Mouse (Mus musculus) small intestine, adult 2 months (tissue): Measurements from ENCODE around the gene 7530416G11Rik. TPM values are rescaled to one million over a fixed set of nuclear protein-coding genes. Genes with fewer than 3 reads are reported as not detected.

Experiments
- H3K27ac ChIP-seq: fragments of 200-500 bp; 2 replicates; pipeline ENCODE4 v1.5.1; 2012; ENCODE audit warnings: low read depth, low read length, control low read depth, inconsistent platforms; ENCODE audit not compliant: insufficient read depth
- H3K27me3 ChIP-seq: fragments of 200-500 bp; 2 replicates; pipeline ENCODE4 v1.6.1; 2012; ENCODE audit warnings: mild to moderate bottlenecking, moderate library complexity, low read length, inconsistent platforms; ENCODE audit not compliant: control insufficient read depth, insufficient read depth
- H3K36me3 ChIP-seq: fragments of 200-500 bp; 2 replicates; pipeline ENCODE4 v1.6.1; 2012; ENCODE audit warnings: mild to moderate bottlenecking, low read length, control low read depth, inconsistent platforms; ENCODE audit not compliant: control insufficient read depth, insufficient read depth
- H3K4me1 ChIP-seq: fragments of 200-500 bp; 2 replicates; pipeline ENCODE4 v1.6.1; 2012; ENCODE audit warnings: low read length, inconsistent platforms, mixed read lengths; ENCODE audit not compliant: control insufficient read depth, insufficient read depth, insufficient read length
- H3K4me3 ChIP-seq: fragments of 200-500 bp; 2 replicates; pipeline ENCODE4 v1.5.1; 2012; ENCODE audit warnings: low read depth, mild to moderate bottlenecking, control low read depth, inconsistent platforms, low read length, moderate library complexity
- CTCF ChIP-seq: fragments of 200-500 bp; IDR thresholded peaks from 2 replicates; pipeline ENCODE4 v1.5.1; 2012; ENCODE audit warnings: low read depth, mild to moderate bottlenecking, control low read depth, inconsistent platforms, low read length, moderate library complexity, mixed read lengths; ENCODE audit not compliant: insufficient replicate concordance, insufficient read length; ENCODE audit errors: extremely low read depth
- POLR2A ChIP-seq: fragments of 200-500 bp; IDR thresholded peaks from 2 replicates; pipeline ENCODE4 v1.6.1; 2012; ENCODE audit warnings: low read depth, mild to moderate bottlenecking, control low read depth, inconsistent platforms, low read length, moderate library complexity
- WGBS: fragments of 180-500 bp; shearing (Covaris S2); methylation state at CpG from one replicate; pipeline ENCODE4 v1.1.7; 2018; 5-methylcytosine and 5-hydroxymethylcytosine counted together
- polyA plus RNA-seq: library from polyadenylated mRNA; depleted of rRNA; stranded (reverse); fragments of >200 nt; gene quantifications from 2 replicates; pipeline ENCODE4 v1.2.3, GENCODE M21; 2012

The 7530416G11Rik gene
- polyA plus RNA-seq, 1 experiment: not detected

- Histone ChIP-seq H3K27ac (no peak overlapping the region), H3K4me3 (no peak overlapping the region), H3K4me1 (no peaks in the 10 kb centered on the region), H3K36me3 (no peaks in the 10 kb centered on the region), H3K27me3 (no peaks in the 10 kb centered on the region; the same call in 1 of the 2 replicates)
- TF ChIP-seq CTCF: no peak
- no peak for TF ChIP-seq POLR2A
- 66% methylated on average over 14 of the region's 14 CpGs for WGBS
Measured at GRCm38 (mm10) chr15:85505118-85505925, 2.3 kb upstream of the 7530416G11Rik start.

- no peak overlapping the region for H3K27ac ChIP-seq
- H3K27me3 ChIP-seq: no peaks in the 10 kb centered on the region
- 83% methylated on average over 10 of the region's 10 CpGs for WGBS
- no peak for TF ChIP-seq CTCF
- TF ChIP-seq POLR2A: no peak
- H3K4me3 ChIP-seq: no peak overlapping the region
- no peaks in the 10 kb centered on the region for H3K36me3 ChIP-seq
- H3K4me1 ChIP-seq: no peaks in the 10 kb centered on the region
Measured at GRCm38 (mm10) chr15:85500267-85500666, 2.8 kb downstream of the 7530416G11Rik start.

- Histone ChIP-seq H3K36me3 (no peaks in the 10 kb centered on the region), H3K4me3 (no peak overlapping the region), H3K27me3 (no peaks in the 10 kb centered on the region), H3K27ac (no peak overlapping the region), H3K4me1 (no peaks in the 10 kb centered on the region)
- no peak for TF ChIP-seq POLR2A
- no peak for TF ChIP-seq CTCF
- 53% methylated on average over 9 of the region's 10 CpGs for WGBS
Measured at GRCm38 (mm10) chr15:85497981-85498475, 5.0 kb downstream of the 7530416G11Rik start.

- Histone ChIP-seq H3K4me3 (no peak overlapping the region), H3K36me3 (no peaks in the 10 kb centered on the region), H3K27ac (no peak overlapping the region), H3K27me3 (no peaks in the 10 kb centered on the region), H3K4me1 (no peaks in the 10 kb centered on the region)
- 82% methylated on average over 4 of the region's 4 CpGs for WGBS
- TF ChIP-seq CTCF: no peak
- TF ChIP-seq POLR2A: no peak
Measured at GRCm38 (mm10) chr15:85497548-85497947, 5.5 kb downstream of the 7530416G11Rik start.

GRCm38 (mm10) chr15:85494163-85494621 lies 8.8 kb downstream of the 7530416G11Rik start:
- no peak overlapping the region for H3K4me3 ChIP-seq
- WGBS: 15% methylated on average over 11 of the region's 11 CpGs
- no peaks in the 10 kb centered on the region for H3K4me1 ChIP-seq
- H3K27me3 ChIP-seq: 0 out of 2 replicates have a peak, but pooled peaks cover 2% of the 10 kb centered on the region
- H3K36me3 ChIP-seq: no peaks in the 10 kb centered on the region
- TF ChIP-seq CTCF (no peak), POLR2A (no peak)
- H3K27ac ChIP-seq: no peak overlapping the region

- no peak overlapping the region for H3K4me3 ChIP-seq
- TF ChIP-seq CTCF (no peak), POLR2A (no peak)
- 0 out of 2 replicates have a peak, but pooled peaks cover 2% of the 10 kb centered on the region for H3K27me3 ChIP-seq
- H3K36me3 ChIP-seq: no peaks in the 10 kb centered on the region
- no peak overlapping the region for H3K27ac ChIP-seq
- no peaks in the 10 kb centered on the region for H3K4me1 ChIP-seq
- WGBS: 76% methylated on average over 7 of the region's 7 CpGs
Measured at GRCm38 (mm10) chr15:85489751-85490150, 13.3 kb downstream of the 7530416G11Rik start.

- H3K4me3 ChIP-seq: no peak overlapping the region
- H3K27ac ChIP-seq: no peak overlapping the region
- H3K36me3 ChIP-seq: no peaks in the 10 kb centered on the region
- TF ChIP-seq POLR2A: no peak
- TF ChIP-seq CTCF: no peak
- 76% methylated on average over 10 of the region's 10 CpGs for WGBS
- H3K4me1 ChIP-seq: no peaks in the 10 kb centered on the region
- H3K27me3 ChIP-seq: 0 out of 2 replicates have a peak, but pooled peaks cover 2% of the 10 kb centered on the region
Measured at GRCm38 (mm10) chr15:85488900-85489299, 14.1 kb downstream of the 7530416G11Rik start.

GRCm38 (mm10) chr15:85480630-85481029 lies 22.4 kb downstream of the 7530416G11Rik start:
- Histone ChIP-seq H3K27me3 (no peaks in the 10 kb centered on the region), H3K27ac (no peak overlapping the region), H3K36me3 (no peaks in the 10 kb centered on the region), H3K4me3 (no peak overlapping the region), H3K4me1 (no peaks in the 10 kb centered on the region)
- WGBS: 33% methylated on average over 3 of the region's 3 CpGs
- TF ChIP-seq POLR2A (no peak), CTCF (no peak)
